Mouse (Mus musculus): ENCODE measurements around the gene Iqca.

DNA sequence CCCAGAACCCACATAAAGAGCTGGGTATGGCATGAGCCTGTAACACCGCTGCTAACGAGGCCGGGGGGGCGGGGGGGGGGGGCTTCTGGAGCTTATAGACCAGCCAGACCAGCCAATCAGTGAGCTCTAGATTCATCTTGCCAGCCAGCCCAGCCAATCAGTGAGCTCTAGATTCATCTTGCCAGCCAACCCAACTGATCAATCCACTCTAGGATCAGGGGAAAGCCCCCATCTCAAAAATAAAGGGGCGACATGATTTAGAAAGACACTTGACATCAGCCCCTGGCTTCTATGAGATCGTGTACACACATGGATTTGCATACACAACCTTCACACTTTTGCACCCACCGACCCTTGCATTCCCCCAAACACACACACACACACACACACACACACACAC lies 27.3 kb upstream of the Iqca start:
- TF ChIP-seq CTCF (conservative IDR thresholded peaks at IDR 0.05; ENCODE audit: insufficient read depth, insufficient read length, low read depth, low read length) = no peak
- no peak for TF ChIP-seq POLR2A (IDR thresholded peaks at IDR 0.05; ENCODE audit: low read depth, low read length)

Data from kidney, adult 2 months (tissue).